Mouse (Mus musculus): Measurements from ENCODE around the gene Grn. TPM values are rescaled to one million over a fixed set of nuclear protein-coding genes. Genes with fewer than 3 reads are reported as not detected.

Gene Grn
- polyA plus RNA-seq, 1 experiment from 2014 or later: 95.4 TPM

GRCm38 (mm10) chr11:102444321-102444720, 14.2 kb downstream of the Grn start:
- Histone ChIP-seq H3K4me3 (ENCODE audit: low read length) (no peak overlapping the region), H3K4me1 (ENCODE audit: control insufficient read depth, insufficient read depth, low read depth, low read length) (peaks cover 31% of the 10 kb centered on the region), H3K36me3 (ENCODE audit: control insufficient read depth, insufficient read depth, low read length) (peaks cover 22% of the 10 kb centered on the region), H3K4me2 (ENCODE audit: low read length) (no peak overlapping the region; the same call in 1 of the 2 replicates), H3K27me3 (replicated peaks; ENCODE audit: control insufficient read depth, insufficient read depth, low read length) (no peaks in the 10 kb centered on the region), H3K9me3 (ENCODE audit: control insufficient read depth, low read length) (no peaks in the 10 kb centered on the region), H3K27ac (ENCODE audit: low read depth, low read length) (no peak overlapping the region), H3K9ac (ENCODE audit: low read depth, low read length) (no peak overlapping the region)
- ATAC-seq: no peak
- WGBS: 83% methylated on average over 3 of the region's 3 CpGs

GRCm38 (mm10) chr11:102444781-102445180, 14.7 kb downstream of the Grn start:
- 0 out of 2 replicates have a peak overlapping the region, but pooled peaks have one; percentile 13 for H3K27ac ChIP-seq (ENCODE audit: low read depth, low read length)
- no peaks in the 10 kb centered on the region for H3K27me3 ChIP-seq (replicated peaks; ENCODE audit: control insufficient read depth, insufficient read depth, low read length)
- H3K9ac ChIP-seq (ENCODE audit: low read depth, low read length): peak overlapping the region; percentile 100; the same call in 1 of the 2 replicates
- peaks cover 17% of the 10 kb centered on the region for H3K36me3 ChIP-seq (ENCODE audit: control insufficient read depth, insufficient read depth, low read length)
- peaks cover 31% of the 10 kb centered on the region for H3K4me1 ChIP-seq (ENCODE audit: control insufficient read depth, insufficient read depth, low read depth, low read length)
- peak overlapping the region; percentile 98 for H3K4me3 ChIP-seq (ENCODE audit: low read length)
- H3K4me2 ChIP-seq (ENCODE audit: low read length): peak overlapping the region; percentile 69
- no peaks in the 10 kb centered on the region for H3K9me3 ChIP-seq (ENCODE audit: control insufficient read depth, low read length)
- WGBS: 4% methylated on average over 6 of the region's 6 CpGs
- no peak for ATAC-seq

- H3K27ac ChIP-seq (ENCODE audit: low read depth, low read length): peak overlapping the region; percentile 99
- peak overlapping the region; percentile 98 for H3K4me3 ChIP-seq (ENCODE audit: low read length)
- 13% methylated on average over 10 of the region's 10 CpGs for WGBS
- H3K9ac ChIP-seq (ENCODE audit: low read depth, low read length): peak overlapping the region; percentile 100
- no peaks in the 10 kb centered on the region for H3K9me3 ChIP-seq (ENCODE audit: control insufficient read depth, low read length)
- no peaks in the 10 kb centered on the region for H3K27me3 ChIP-seq (replicated peaks; ENCODE audit: control insufficient read depth, insufficient read depth, low read length)
- peaks cover 31% of the 10 kb centered on the region for H3K4me1 ChIP-seq (ENCODE audit: control insufficient read depth, insufficient read depth, low read depth, low read length)
- ATAC-seq: peak; percentile 3; the same call in 1 of the 2 replicates
- H3K4me2 ChIP-seq (ENCODE audit: low read length): peak overlapping the region; percentile 69
- peaks cover 14% of the 10 kb centered on the region for H3K36me3 ChIP-seq (ENCODE audit: control insufficient read depth, insufficient read depth, low read length)
Observed at GRCm38 (mm10) chr11:102445264-102445890, 15.3 kb downstream of the Grn start.

- WGBS: 1% methylated on average over 7 of the region's 7 CpGs
- Histone ChIP-seq H3K4me1 (ENCODE audit: control insufficient read depth, insufficient read depth, low read depth, low read length) (peaks cover 31% of the 10 kb centered on the region), H3K27me3 (replicated peaks; ENCODE audit: control insufficient read depth, insufficient read depth, low read length) (no peaks in the 10 kb centered on the region), H3K9me3 (ENCODE audit: control insufficient read depth, low read length) (no peaks in the 10 kb centered on the region), H3K9ac (ENCODE audit: low read depth, low read length) (peak overlapping the region; percentile 100), H3K27ac (ENCODE audit: low read depth, low read length) (peak overlapping the region; percentile 99), H3K36me3 (ENCODE audit: control insufficient read depth, insufficient read depth, low read length) (peaks cover 13% of the 10 kb centered on the region), H3K4me3 (ENCODE audit: low read length) (peak overlapping the region; percentile 98), H3K4me2 (ENCODE audit: low read length) (peak overlapping the region; percentile 69)
- ATAC-seq: peak; percentile 2; the same call in 1 of the 2 replicates
Observed at GRCm38 (mm10) chr11:102445891-102446361, 15.8 kb downstream of the Grn start.

- no peaks in the 10 kb centered on the region for H3K27me3 ChIP-seq (replicated peaks; ENCODE audit: control insufficient read depth, insufficient read depth, low read length)
- peak overlapping the region; percentile 99 for H3K27ac ChIP-seq (ENCODE audit: low read depth, low read length)
- 0% methylated on average over 33 of the region's 49 CpGs for whole genome bisulfite sequencing
- peak overlapping the region; percentile 100 for H3K9ac ChIP-seq (ENCODE audit: low read depth, low read length)
- H3K9me3 ChIP-seq (ENCODE audit: control insufficient read depth, low read length): no peaks in the 10 kb centered on the region
- ATAC-seq: peak; percentile 71
- peak overlapping the region; percentile 98 for H3K4me3 ChIP-seq (ENCODE audit: low read length)
- H3K4me1 ChIP-seq (ENCODE audit: control insufficient read depth, insufficient read depth, low read depth, low read length): peaks cover 31% of the 10 kb centered on the region
- peak overlapping the region; percentile 69 for H3K4me2 ChIP-seq (ENCODE audit: low read length)
- peaks cover 10% of the 10 kb centered on the region for H3K36me3 ChIP-seq (ENCODE audit: control insufficient read depth, insufficient read depth, low read length)
Observed at GRCm38 (mm10) chr11:102446581-102447461, 16.7 kb downstream of the Grn start.

GRCm38 (mm10) chr11:102447497-102447896, 17.4 kb downstream of the Grn start, which contains the start of gene Fam171a2:
Fam171a2 (minus strand) TSS chr11:102447682.
- Histone ChIP-seq H3K9me3 (ENCODE audit: control insufficient read depth, low read length) (no peaks in the 10 kb centered on the region), H3K4me3 (ENCODE audit: low read length) (peak within 1 kb of the TSS; percentile 98), H3K36me3 (ENCODE audit: control insufficient read depth, insufficient read depth, low read length) (peaks cover 7% of the 10 kb centered on the region), H3K27ac (ENCODE audit: low read depth, low read length) (peak within 1 kb of the TSS; percentile 99), H3K27me3 (replicated peaks; ENCODE audit: control insufficient read depth, insufficient read depth, low read length) (no peaks in the 10 kb centered on the region), H3K9ac (ENCODE audit: low read depth, low read length) (peak within 1 kb of the TSS; percentile 100), H3K4me1 (ENCODE audit: control insufficient read depth, insufficient read depth, low read depth, low read length) (peaks cover 31% of the 10 kb centered on the region), H3K4me2 (ENCODE audit: low read length) (peak within 1 kb of the TSS; percentile 69)
- 0% methylated on average over 37 of the region's 40 CpGs for WGBS
- ATAC-seq: peak; percentile 80

GRCm38 (mm10) chr11:102448327-102448726, 18.2 kb downstream of the Grn start:
- Histone ChIP-seq H3K4me1 (ENCODE audit: control insufficient read depth, insufficient read depth, low read depth, low read length) (peaks cover 31% of the 10 kb centered on the region), H3K27me3 (replicated peaks; ENCODE audit: control insufficient read depth, insufficient read depth, low read length) (no peaks in the 10 kb centered on the region), H3K9ac (ENCODE audit: low read depth, low read length) (no peak overlapping the region), H3K4me2 (ENCODE audit: low read length) (peak overlapping the region; percentile 69; the same call in 1 of the 2 replicates), H3K4me3 (ENCODE audit: low read length) (no peak overlapping the region), H3K9me3 (ENCODE audit: control insufficient read depth, low read length) (no peaks in the 10 kb centered on the region), H3K27ac (ENCODE audit: low read depth, low read length) (no peak overlapping the region; the same call in 1 of the 2 replicates), H3K36me3 (ENCODE audit: control insufficient read depth, insufficient read depth, low read length) (0 out of 2 replicates have a peak, but pooled peaks cover 3% of the 10 kb centered on the region)
- 15% methylated on average over 8 of the region's 8 CpGs for WGBS
- ATAC-seq: no peak

GRCm38 (mm10) chr11:102449043-102450008, 19.2 kb downstream of the Grn start:
- H3K27me3 ChIP-seq (replicated peaks; ENCODE audit: control insufficient read depth, insufficient read depth, low read length): no peaks in the 10 kb centered on the region
- H3K4me2 ChIP-seq (ENCODE audit: low read length): no peak overlapping the region
- no peak overlapping the region for H3K9ac ChIP-seq (ENCODE audit: low read depth, low read length)
- H3K27ac ChIP-seq (ENCODE audit: low read depth, low read length): no peak overlapping the region
- H3K4me3 ChIP-seq (ENCODE audit: low read length): no peak overlapping the region
- no peaks in the 10 kb centered on the region for H3K9me3 ChIP-seq (ENCODE audit: control insufficient read depth, low read length)
- 48% methylated on average over 17 of the region's 17 CpGs for WGBS
- no peaks in the 10 kb centered on the region for H3K36me3 ChIP-seq (ENCODE audit: control insufficient read depth, insufficient read depth, low read length)
- ATAC-seq: no peak
- peaks cover 28% of the 10 kb centered on the region for H3K4me1 ChIP-seq (ENCODE audit: control insufficient read depth, insufficient read depth, low read depth, low read length)
